Mouse (Mus musculus) testis, adult 2 months (tissue): ENCODE measurements around the gene Rnf24. TPM values are rescaled to one million over a fixed set of nuclear protein-coding genes. Genes with fewer than 3 reads are reported as not detected.

ENCODE experiments used
- H3K27ac ChIP-seq: fragments of 200-500 bp; 2 replicates; pipeline ENCODE4 v1.5.1; 2012; ENCODE audit warnings: low read depth, low read length; ENCODE audit not compliant: control insufficient read depth, insufficient read depth
- H3K27me3 ChIP-seq: fragments of 200-500 bp; 2 replicates; pipeline ENCODE4 v1.6.1; 2012; ENCODE audit warnings: mild to moderate bottlenecking, low read length, moderate library complexity; ENCODE audit not compliant: control insufficient read depth, insufficient read depth
- H3K36me3 ChIP-seq: fragments of 200-500 bp; 2 replicates; pipeline ENCODE4 v1.6.1; 2012; ENCODE audit warnings: mild to moderate bottlenecking, low read length; ENCODE audit not compliant: control insufficient read depth, insufficient read depth
- H3K4me1 ChIP-seq: fragments of 200-500 bp; 2 replicates; pipeline ENCODE4 v1.6.1; 2012; ENCODE audit warnings: low read length; ENCODE audit not compliant: control insufficient read depth, insufficient read depth
- H3K4me3 ChIP-seq: fragments of 200-500 bp; 2 replicates; pipeline ENCODE4 v1.5.1; 2012; ENCODE audit warnings: low read depth, mild to moderate bottlenecking, low read length, moderate library complexity, mixed read lengths; ENCODE audit not compliant: control insufficient read depth
- CTCF ChIP-seq: fragments of 200-500 bp; IDR thresholded peaks from 2 replicates; pipeline ENCODE4 v1.5.1; 2012; ENCODE audit warnings: low read depth, mild to moderate bottlenecking, inconsistent platforms, low read length, moderate library complexity; ENCODE audit not compliant: control insufficient read depth, insufficient read depth, insufficient replicate concordance
- POLR2A ChIP-seq: fragments of 200-500 bp; IDR thresholded peaks from 2 replicates; pipeline ENCODE4 v1.6.1; 2012; ENCODE audit warnings: low read depth, mild to moderate bottlenecking, inconsistent platforms, low read length, moderate library complexity; ENCODE audit not compliant: control insufficient read depth
- polyA plus RNA-seq: library from polyadenylated mRNA; depleted of rRNA; stranded (reverse); fragments of >200 nt; gene quantifications from 2 replicates; pipeline ENCODE4 v1.2.3, GENCODE M21; 2012

Rnf24 gene
- polyA plus RNA-seq, 1 experiment: 55.4 TPM

GRCm38 (mm10) chr2:131354049-131354448, 1.4 kb upstream of the Rnf24 start:
- peak overlapping the region; percentile 91 for H3K4me3 ChIP-seq

GRCm38 (mm10) chr2:131353564-131353915, 848 bp upstream of the Rnf24 start:
- Histone ChIP-seq H3K36me3 (no peaks in the 10 kb centered on the region), H3K27me3 (no peaks in the 10 kb centered on the region), H3K27ac (no peak overlapping the region), H3K4me1 (peaks cover 4% of the 10 kb centered on the region), H3K4me3 (peak overlapping the region; percentile 91)
- TF ChIP-seq POLR2A: no peak
- TF ChIP-seq CTCF: no peak

More at GRCm38 (mm10) chr2:131354049-131354448, 1.4 kb upstream of the Rnf24 start:
- Histone ChIP-seq H3K36me3 (no peaks in the 10 kb centered on the region), H3K27ac (no peak overlapping the region), H3K27me3 (no peaks in the 10 kb centered on the region), H3K4me1 (peaks cover 4% of the 10 kb centered on the region)
- TF ChIP-seq POLR2A: no peak
- TF ChIP-seq CTCF: no peak

DNA sequence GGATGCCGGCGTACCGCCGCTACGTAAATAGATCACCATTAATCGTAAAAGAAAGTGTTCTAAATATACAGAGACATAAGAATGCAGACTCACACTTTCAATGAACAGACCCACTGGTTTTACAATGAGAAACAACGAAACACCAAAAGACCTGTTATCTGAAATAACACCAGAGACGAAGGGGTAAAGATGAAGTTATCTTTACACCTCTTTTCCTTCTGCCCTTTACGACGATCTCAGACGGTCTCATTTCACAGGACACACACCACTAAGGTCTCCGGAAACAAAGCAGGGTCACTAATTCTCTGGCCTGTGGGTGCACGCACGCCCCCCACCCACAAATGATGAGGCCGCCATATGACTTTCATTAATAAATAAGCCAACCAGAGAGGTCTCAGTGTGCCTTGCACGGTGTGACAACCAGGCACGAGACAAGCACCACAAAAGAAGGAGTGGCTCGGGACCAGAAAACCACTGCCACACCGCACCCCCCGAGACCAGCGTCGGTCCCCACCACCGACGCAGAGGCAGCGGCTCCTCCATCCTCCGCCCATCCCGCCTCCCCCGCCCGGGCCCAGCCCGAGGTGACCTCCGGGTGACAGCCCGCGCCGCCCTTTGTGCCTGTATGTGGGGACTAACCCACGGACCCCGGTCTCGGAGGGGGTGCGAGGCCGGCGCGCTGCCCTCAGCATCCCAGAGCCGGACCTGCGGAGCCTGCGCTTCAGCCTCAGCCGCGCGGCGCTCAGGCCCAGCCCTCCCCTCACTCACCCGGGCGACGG, 535 bp downstream of the Rnf24 start:
- H3K27ac ChIP-seq: peak overlapping the region; percentile 75
- H3K36me3 ChIP-seq: no peaks in the 10 kb centered on the region
- peak overlapping the region; percentile 91 for H3K4me3 ChIP-seq
- H3K27me3 ChIP-seq: no peaks in the 10 kb centered on the region
- TF ChIP-seq CTCF: no peak
- TF ChIP-seq POLR2A: no peak
- H3K4me1 ChIP-seq: peaks cover 4% of the 10 kb centered on the region

DNA sequence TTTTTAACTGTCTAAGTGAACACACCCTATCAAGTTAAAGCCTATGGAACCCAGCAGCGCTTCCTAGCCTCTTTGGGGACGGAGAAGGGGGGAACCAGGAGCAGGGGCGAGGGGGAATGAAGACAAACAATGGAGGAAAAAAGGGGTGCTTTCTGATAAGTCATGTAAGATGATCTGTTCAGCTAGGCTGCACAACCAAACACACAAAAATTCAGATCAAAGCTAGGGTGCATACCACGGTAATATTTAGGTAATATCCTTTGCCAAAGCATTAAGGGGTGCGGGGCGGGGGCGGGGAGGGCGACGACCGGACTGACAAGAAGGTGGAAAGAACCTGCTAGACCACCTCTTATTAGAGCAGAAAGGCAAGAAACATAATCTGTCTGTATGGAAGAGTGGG, 1.2 kb downstream of the Rnf24 start:
- H3K27ac ChIP-seq: no peak overlapping the region
- H3K27me3 ChIP-seq: no peaks in the 10 kb centered on the region
- no peak for TF ChIP-seq POLR2A
- TF ChIP-seq CTCF: no peak
- peak overlapping the region; percentile 91 for H3K4me3 ChIP-seq
- peaks cover 4% of the 10 kb centered on the region for H3K4me1 ChIP-seq
- H3K36me3 ChIP-seq: no peaks in the 10 kb centered on the region

DNA sequence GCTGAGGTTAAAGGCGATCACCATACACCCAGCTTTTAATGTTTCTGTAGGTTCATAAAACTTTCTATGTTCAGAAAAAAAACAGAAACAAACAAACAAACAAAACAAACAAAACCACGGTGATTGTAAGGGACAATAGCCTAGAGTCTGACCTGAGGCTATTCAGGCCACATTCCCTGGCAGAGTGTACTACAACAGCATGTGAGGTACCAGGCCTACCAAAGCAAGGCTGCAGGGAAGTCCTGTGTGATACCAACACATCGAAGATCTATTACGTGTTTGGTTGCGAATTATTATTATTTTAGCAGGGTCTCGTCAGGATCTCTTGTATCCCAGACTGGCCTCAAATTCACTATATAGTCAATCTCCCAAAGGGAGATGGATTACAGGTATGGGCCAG, 2.4 kb downstream of the Rnf24 start:
- Histone ChIP-seq H3K27ac (no peak overlapping the region), H3K27me3 (no peaks in the 10 kb centered on the region), H3K36me3 (no peaks in the 10 kb centered on the region), H3K4me1 (peaks cover 4% of the 10 kb centered on the region; the same call in 1 of the 2 replicates), H3K4me3 (no peak overlapping the region)
- no peak for TF ChIP-seq CTCF
- no peak for TF ChIP-seq POLR2A

GRCm38 (mm10) chr2:131345556-131345955, 7.1 kb downstream of the Rnf24 start:
- no peaks in the 10 kb centered on the region for H3K27me3 ChIP-seq
- no peaks in the 10 kb centered on the region for H3K4me1 ChIP-seq
- H3K4me3 ChIP-seq: no peak overlapping the region
- TF ChIP-seq POLR2A: no peak
- TF ChIP-seq CTCF: no peak
- no peaks in the 10 kb centered on the region for H3K36me3 ChIP-seq
- H3K27ac ChIP-seq: no peak overlapping the region

DNA sequence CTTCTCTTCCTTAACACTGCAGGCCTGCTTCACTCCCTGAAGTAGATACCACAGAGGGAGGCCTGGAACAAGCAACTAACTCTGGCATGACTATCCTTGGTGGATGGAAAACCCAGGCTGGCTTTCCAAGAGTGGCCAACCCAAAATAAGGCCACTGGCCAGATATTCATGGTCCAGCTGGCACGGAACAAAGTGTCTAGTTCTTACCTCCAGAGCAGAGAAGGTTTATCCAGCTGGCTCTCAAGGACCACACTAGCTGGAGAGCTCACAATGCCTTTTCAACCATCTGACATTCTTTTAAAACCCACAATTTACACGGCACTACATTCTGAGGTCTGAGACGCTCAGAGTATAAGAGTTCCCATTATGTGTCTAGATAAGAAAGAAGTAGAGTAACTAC, 8.2 kb downstream of the Rnf24 start:
- Histone ChIP-seq H3K27me3 (no peaks in the 10 kb centered on the region), H3K36me3 (no peaks in the 10 kb centered on the region), H3K4me1 (no peaks in the 10 kb centered on the region; the same call in 1 of the 2 replicates), H3K4me3 (no peak overlapping the region), H3K27ac (no peak overlapping the region)
- TF ChIP-seq CTCF: no peak
- TF ChIP-seq POLR2A: no peak

- Histone ChIP-seq H3K4me3 (no peak overlapping the region), H3K27ac (no peak overlapping the region), H3K27me3 (no peaks in the 10 kb centered on the region), H3K4me1 (no peaks in the 10 kb centered on the region; the same call in 1 of the 2 replicates), H3K36me3 (no peaks in the 10 kb centered on the region)
- TF ChIP-seq CTCF: no peak
- TF ChIP-seq POLR2A: no peak
Measured at GRCm38 (mm10) chr2:131337602-131338001, 15.1 kb downstream of the Rnf24 start.
